Mouse (Mus musculus) kidney, embryonic 14.5 days (tissue): ENCODE measurements around the gene Tbc1d32. TPM values are rescaled to one million over a fixed set of nuclear protein-coding genes. Genes with fewer than 3 reads are reported as not detected.
"Not testable (repeated sequence)": the region's sequence is repeated elsewhere in the genome, so short reads cannot be mapped to it uniquely, and the experiment has no call there.

ENCODE experiments used
- ATAC-seq: fragments of 200-750 bp; cut with Nextera tagmentation; 2 replicates; pipeline ENCODE4 v1.8.0; 2017; ENCODE audit warnings: moderate number of reproducible peaks, mild to moderate bottlenecking, moderate TSS enrichment, moderate library complexity; ENCODE audit not compliant: low FRiP score, low TSS enrichment
- H3K27ac ChIP-seq: fragments of 300-500 bp; sonication (generic); 2 replicates; pipeline ENCODE4 v1.5.1; 2014; ENCODE audit warnings: low read depth, mild to moderate bottlenecking, low read length, moderate library complexity, mixed read lengths
- H3K27me3 ChIP-seq: fragments of 300-500 bp; sonication (generic); 2 replicates; pipeline ENCODE4 v1.6.1; 2014; ENCODE audit warnings: mild to moderate bottlenecking, low read length; ENCODE audit not compliant: control insufficient read depth, insufficient read depth
- H3K36me3 ChIP-seq: fragments of 300-500 bp; sonication (generic); 2 replicates; pipeline ENCODE4 v1.6.1; 2014; ENCODE audit warnings: low read length, mixed read lengths; ENCODE audit not compliant: control insufficient read depth, insufficient read depth
- H3K4me1 ChIP-seq: fragments of 300-500 bp; sonication (generic); 2 replicates; pipeline ENCODE4 v1.6.1; 2014; ENCODE audit warnings: low read length, mixed read lengths; ENCODE audit not compliant: control insufficient read depth, insufficient read depth
- H3K4me2 ChIP-seq: fragments of 300-500 bp; sonication (generic); replicated peaks from 2 replicates; pipeline ENCODE4 v1.6.1; 2014; ENCODE audit warnings: low read depth, mild to moderate bottlenecking, low read length
- H3K4me3 ChIP-seq: fragments of 300-500 bp; sonication (generic); 2 replicates; pipeline ENCODE4 v1.5.1; 2014; ENCODE audit warnings: mild to moderate bottlenecking, low read length
- H3K9ac ChIP-seq: fragments of 300-500 bp; sonication (generic); 2 replicates; pipeline ENCODE4 v1.6.1; 2014; ENCODE audit warnings: low read depth, mild to moderate bottlenecking, low read length, moderate library complexity
- H3K9me3 ChIP-seq: fragments of 300-500 bp; sonication (generic); 2 replicates; pipeline ENCODE4 v1.6.1; 2016; ENCODE audit warnings: low read length; ENCODE audit not compliant: control insufficient read depth
- WGBS: fragments of 180-500 bp; shearing (Covaris S2); extraction: QIAGEN DNeasy Blood & Tissue Kit; methylation state at CpG from one replicate; pipeline ENCODE4 v1.1.7; 2014; 5-methylcytosine and 5-hydroxymethylcytosine counted together
- polyA plus RNA-seq: library from polyadenylated mRNA; unstranded; fragments of >200 nt; fragmentation: Nextera tagmentation; extraction: Ambion mirVana; gene quantifications from 2 replicates; pipeline ENCODE4 v1.2.1, GENCODE M21; 2014

Gene Tbc1d32
- polyA plus RNA-seq, 1 experiment from 2014 or later: 6.1 TPM

DNA sequence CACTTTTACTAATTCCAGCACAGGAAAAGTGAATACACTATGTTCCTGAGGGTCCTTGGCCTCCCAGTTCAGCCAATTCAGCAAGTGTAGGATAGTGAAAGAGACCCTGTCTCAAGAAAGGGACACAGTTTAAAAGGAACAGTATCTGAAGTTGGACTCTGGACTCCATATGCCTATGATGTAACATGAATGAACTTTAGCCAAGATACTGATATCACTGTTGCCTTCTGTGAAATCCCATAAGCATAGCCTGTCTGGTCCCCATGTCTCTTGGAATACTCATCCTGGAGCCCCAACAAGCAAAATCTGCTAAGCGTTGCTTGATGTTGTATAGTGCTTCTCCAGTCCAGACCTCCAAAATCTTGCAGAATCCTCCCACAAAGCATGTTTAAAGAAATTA is 46.8 kb downstream of the Tbc1d32 start:
- Histone ChIP-seq H3K4me2 (no peak overlapping the region), H3K27me3 (no peaks in the 10 kb centered on the region), H3K9me3 (no peaks in the 10 kb centered on the region), H3K9ac (no peak overlapping the region), H3K36me3 (no peaks in the 10 kb centered on the region; the same call in 1 of the 2 replicates), H3K4me3 (no peak overlapping the region), H3K4me1 (no peaks in the 10 kb centered on the region), H3K27ac (no peak overlapping the region)
- WGBS: 91% methylated on average over 1 of the region's 1 CpGs
- ATAC-seq: no peak

DNA sequence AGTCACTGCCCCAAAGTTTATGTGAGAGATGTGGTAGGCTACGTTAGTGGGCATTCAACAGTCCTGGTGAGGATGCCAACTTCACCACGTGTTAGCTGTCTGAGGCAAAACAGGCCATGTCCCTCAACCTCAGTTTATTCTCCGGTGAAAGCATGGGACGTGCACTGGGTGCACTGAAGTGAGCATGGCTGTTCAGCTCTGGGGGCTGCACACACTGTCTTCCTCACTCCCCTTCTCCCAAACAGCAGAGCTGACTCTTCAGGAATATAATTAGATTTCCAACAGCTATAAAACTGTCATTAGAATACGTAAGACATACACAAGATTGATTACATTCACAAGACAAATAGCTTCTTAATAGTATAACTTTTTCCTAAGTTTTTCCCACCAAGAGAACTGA is 55.3 kb downstream of the Tbc1d32 start:
- 50% methylated on average over 5 of the region's 5 CpGs for WGBS
- ATAC-seq: peak; percentile 66; the same call in 1 of the 2 replicates
- H3K9ac ChIP-seq: no peak overlapping the region

DNA sequence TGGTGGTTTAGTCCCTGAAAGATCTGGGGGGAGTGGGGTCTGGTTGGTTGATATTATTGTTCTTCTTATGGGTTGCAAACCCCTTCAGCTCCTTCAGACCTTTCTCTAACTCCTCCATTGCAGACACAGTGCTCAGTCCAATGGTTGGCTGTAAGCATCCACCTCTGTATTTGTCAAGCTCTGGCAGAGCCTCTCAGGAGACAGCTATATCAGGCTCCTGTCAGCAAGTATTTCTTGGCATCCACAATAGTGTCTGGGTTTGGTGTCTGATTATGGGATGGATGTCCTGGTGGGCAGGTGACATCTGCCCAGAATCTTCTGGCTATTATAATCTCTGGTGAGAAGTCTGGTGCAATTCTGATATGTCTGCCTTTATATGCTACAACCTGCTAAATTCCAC is 60.8 kb downstream of the Tbc1d32 start:
- not testable (repeated sequence) for H3K4me3 ChIP-seq, H3K36me3 ChIP-seq, H3K27me3 ChIP-seq, H3K4me2 ChIP-seq, H3K9ac ChIP-seq, H3K4me1 ChIP-seq, H3K9me3 ChIP-seq, ATAC-seq, H3K27ac ChIP-seq

More for the DNA sequence above, 55.3 kb downstream of the Tbc1d32 start:
- Histone ChIP-seq H3K27me3 (no peaks in the 10 kb centered on the region), H3K4me3 (no peak overlapping the region), H3K27ac (no peak overlapping the region), H3K4me2 (no peak overlapping the region), H3K9me3 (no peaks in the 10 kb centered on the region), H3K4me1 (no peaks in the 10 kb centered on the region), H3K36me3 (no peaks in the 10 kb centered on the region)

DNA sequence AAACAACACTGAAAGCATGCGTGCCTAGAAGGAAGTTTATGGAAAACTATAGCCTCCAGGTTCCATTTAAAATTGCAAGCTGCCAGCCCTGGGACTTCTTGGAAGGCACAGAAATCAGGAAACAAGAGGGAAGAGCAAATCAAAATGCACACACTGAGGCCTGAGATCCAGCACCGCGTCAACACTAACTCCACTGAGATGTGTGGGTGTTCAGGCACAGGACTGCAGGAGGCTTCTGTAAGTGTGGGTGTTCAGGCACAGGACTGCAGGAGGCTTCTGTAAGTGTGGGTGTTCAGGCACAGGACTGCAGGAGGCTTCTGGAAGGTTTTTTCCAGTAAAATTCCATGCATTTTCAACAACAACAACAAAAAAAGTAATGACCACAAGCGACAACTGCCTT is 62.7 kb downstream of the Tbc1d32 start:
- Histone ChIP-seq H3K27me3 (no peaks in the 10 kb centered on the region), H3K9ac (no peak overlapping the region), H3K9me3 (no peaks in the 10 kb centered on the region), H3K36me3 (no peaks in the 10 kb centered on the region), H3K27ac (no peak overlapping the region), H3K4me3 (no peak overlapping the region), H3K4me1 (no peaks in the 10 kb centered on the region), H3K4me2 (no peak overlapping the region)
- 92% methylated on average over 4 of the region's 4 CpGs for WGBS
- ATAC-seq: no peak

DNA sequence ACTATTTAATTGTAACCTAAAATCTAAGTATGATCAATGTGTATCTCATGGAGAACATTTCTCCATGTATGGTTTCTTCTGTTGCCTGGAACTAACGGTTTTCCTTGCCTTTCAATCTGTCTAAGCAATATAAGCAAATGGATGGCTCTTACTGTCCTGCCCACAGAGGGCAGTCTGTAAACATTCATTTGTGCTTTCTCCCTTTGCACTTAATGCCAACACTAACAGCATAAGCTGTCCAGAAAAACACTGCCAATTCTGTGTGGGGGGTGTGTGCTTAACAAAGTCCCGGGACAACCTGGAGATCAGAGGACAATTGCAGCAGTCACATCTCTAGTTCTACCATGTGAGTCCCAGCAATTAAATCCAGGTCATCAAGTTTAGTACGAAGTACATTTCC is 64.1 kb downstream of the Tbc1d32 start:
- WGBS: 53% methylated on average over 3 of the region's 3 CpGs
- Histone ChIP-seq H3K27me3 (no peaks in the 10 kb centered on the region), H3K4me2 (no peak overlapping the region), H3K36me3 (no peaks in the 10 kb centered on the region), H3K9ac (no peak overlapping the region), H3K4me3 (no peak overlapping the region), H3K4me1 (no peaks in the 10 kb centered on the region), H3K27ac (no peak overlapping the region), H3K9me3 (no peaks in the 10 kb centered on the region)
- ATAC-seq: no peak

DNA sequence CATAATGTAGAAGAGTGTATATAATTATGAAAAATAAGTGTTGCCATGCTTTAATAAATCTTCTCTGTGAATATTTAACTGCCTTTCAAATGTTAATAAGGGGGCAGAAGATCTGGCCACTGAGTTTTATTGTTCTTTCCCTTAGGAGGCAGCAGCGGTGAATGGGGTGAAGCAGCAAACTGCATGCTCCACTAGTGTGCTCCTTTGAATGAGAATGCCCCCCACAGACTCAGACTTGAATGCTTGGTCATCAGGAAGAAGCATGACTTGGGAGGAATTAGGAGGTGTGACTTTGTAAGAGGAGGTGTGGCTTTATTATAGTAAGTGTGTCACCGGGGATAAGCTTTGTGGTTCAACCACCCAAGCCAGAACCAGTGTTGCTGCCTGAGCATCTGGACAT is 69.7 kb downstream of the Tbc1d32 start:
- Histone ChIP-seq H3K27ac (no peak overlapping the region), H3K27me3 (no peaks in the 10 kb centered on the region), H3K9me3 (no peaks in the 10 kb centered on the region), H3K36me3 (no peaks in the 10 kb centered on the region), H3K4me3 (no peak overlapping the region), H3K4me1 (no peaks in the 10 kb centered on the region), H3K9ac (no peak overlapping the region), H3K4me2 (no peak overlapping the region)
- WGBS: 84% methylated on average over 2 of the region's 2 CpGs
- ATAC-seq: no peak

DNA sequence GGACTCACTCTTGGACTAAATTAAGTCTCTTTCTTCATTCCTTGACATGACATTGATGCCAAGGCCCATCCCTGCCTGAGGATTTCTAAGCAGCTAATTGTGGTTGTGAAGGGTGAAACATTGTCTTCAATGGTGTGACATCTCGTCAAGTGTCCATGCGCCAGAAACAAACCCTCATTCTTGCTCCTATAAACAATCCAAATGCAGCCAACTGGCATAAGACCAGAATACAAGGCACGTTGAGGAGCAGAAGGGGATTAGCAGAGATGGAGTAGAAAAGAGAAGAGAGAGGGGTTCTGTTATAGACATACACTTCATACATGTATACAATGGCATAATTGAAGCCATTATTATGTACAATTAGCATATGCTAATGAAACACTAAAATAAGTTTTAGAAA is 70.3 kb downstream of the Tbc1d32 start:
- no peak for ATAC-seq
- 90% methylated on average over 3 of the region's 3 CpGs for WGBS
- no peak overlapping the region for H3K4me2 ChIP-seq
- H3K9me3 ChIP-seq: no peaks in the 10 kb centered on the region
- H3K9ac ChIP-seq: no peak overlapping the region
- H3K36me3 ChIP-seq: no peaks in the 10 kb centered on the region
- no peak overlapping the region for H3K27ac ChIP-seq
- no peaks in the 10 kb centered on the region for H3K4me1 ChIP-seq
- no peaks in the 10 kb centered on the region for H3K27me3 ChIP-seq
- H3K4me3 ChIP-seq: no peak overlapping the region

DNA sequence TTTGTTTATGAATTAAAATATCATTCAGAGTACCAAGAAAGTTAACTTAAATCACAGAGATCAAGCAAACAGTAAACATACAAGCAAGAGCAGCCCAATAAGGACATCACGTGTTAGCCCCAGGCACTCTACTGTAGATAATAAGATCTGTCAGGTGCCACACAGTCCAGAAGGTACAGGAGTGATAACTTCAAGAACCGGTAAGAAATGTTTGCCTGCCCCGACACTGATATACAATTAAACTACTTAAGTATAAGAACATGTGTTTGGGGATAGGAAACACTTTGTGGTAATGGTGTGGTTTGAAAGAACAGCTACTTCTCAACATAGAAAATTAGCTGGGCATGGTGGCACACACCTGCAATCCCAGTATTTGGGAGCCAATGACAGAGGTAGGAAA is 71.5 kb downstream of the Tbc1d32 start:
- H3K9me3 ChIP-seq: no peaks in the 10 kb centered on the region; the same call in 1 of the 2 replicates
- H3K27me3 ChIP-seq: no peaks in the 10 kb centered on the region
- no peak overlapping the region for H3K4me2 ChIP-seq
- H3K4me1 ChIP-seq: no peaks in the 10 kb centered on the region
- ATAC-seq: no peak
- H3K4me3 ChIP-seq: no peak overlapping the region
- no peak overlapping the region for H3K27ac ChIP-seq
- no peak overlapping the region for H3K9ac ChIP-seq
- no peaks in the 10 kb centered on the region for H3K36me3 ChIP-seq
- 92% methylated on average over 3 of the region's 3 CpGs for WGBS

DNA sequence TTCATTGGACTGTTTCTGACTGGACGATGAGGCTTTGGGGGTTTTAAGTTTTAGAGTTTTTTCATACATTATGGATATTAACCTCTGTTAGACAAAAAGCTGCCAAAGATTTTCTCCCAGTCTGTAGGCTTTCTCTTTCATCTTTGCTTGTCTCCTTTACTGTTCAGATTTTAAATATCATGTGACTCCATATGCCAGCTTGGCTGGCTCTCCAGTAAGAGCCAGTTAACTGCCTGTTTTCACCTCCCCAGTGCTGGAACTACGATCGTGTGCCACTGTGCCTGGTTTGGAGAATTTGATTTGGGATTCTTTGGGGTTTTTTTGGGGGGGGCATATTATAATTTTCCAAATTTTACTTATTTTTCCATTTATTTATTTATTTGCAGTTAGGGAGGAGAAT is 79.6 kb downstream of the Tbc1d32 start:
- no peak overlapping the region for H3K4me2 ChIP-seq
- no peaks in the 10 kb centered on the region; the same call in 1 of the 2 replicates for H3K9me3 ChIP-seq
- no peak for ATAC-seq
- no peaks in the 10 kb centered on the region for H3K4me1 ChIP-seq
- H3K27me3 ChIP-seq: no peaks in the 10 kb centered on the region
- H3K4me3 ChIP-seq: no peak overlapping the region
- no peaks in the 10 kb centered on the region for H3K36me3 ChIP-seq
- WGBS: 92% methylated on average over 3 of the region's 3 CpGs
- no peak overlapping the region for H3K27ac ChIP-seq
- no peak overlapping the region for H3K9ac ChIP-seq

DNA sequence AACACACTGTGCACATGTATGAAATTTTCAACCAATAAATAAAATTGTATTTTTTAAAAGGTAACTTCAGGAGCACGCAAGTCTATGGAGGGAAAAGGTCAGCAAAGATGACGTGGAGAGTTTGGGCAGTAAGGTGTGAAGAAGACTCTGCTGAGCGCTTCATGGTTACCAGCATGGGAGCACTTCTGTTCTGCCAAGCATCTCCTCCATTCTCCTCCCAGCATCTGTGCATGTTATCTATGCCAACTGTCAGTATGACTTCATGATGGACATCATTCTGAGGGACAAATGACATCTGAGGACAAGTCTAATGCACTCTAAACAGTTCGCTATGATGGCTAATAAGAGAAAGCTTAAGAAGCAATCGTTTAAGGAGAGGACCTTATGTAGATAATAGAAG is 91.3 kb downstream of the Tbc1d32 start:
- Histone ChIP-seq H3K4me1 (no peaks in the 10 kb centered on the region), H3K4me2 (no peak overlapping the region), H3K9me3 (no peaks in the 10 kb centered on the region), H3K9ac (no peak overlapping the region), H3K36me3 (no peaks in the 10 kb centered on the region), H3K27ac (no peak overlapping the region), H3K4me3 (no peak overlapping the region), H3K27me3 (no peaks in the 10 kb centered on the region)
- ATAC-seq: no peak
- 98% methylated on average over 5 of the region's 5 CpGs for WGBS
